Mouse (Mus musculus): ENCODE measurements around the gene D830030K20Rik. TPM values are rescaled to one million over a fixed set of nuclear protein-coding genes. Genes with fewer than 3 reads are reported as not detected.
"Not testable (repeated sequence)": the region's sequence is repeated elsewhere in the genome, so short reads cannot be mapped to it uniquely, and the experiment has no call there.

Gene D830030K20Rik
- 9.5 and 9.7 TPM in 2 replicates for polyA plus RNA-seq (2016; fragmentation: Nextera tagmentation; extraction: Ambion mirVana)

DNA sequence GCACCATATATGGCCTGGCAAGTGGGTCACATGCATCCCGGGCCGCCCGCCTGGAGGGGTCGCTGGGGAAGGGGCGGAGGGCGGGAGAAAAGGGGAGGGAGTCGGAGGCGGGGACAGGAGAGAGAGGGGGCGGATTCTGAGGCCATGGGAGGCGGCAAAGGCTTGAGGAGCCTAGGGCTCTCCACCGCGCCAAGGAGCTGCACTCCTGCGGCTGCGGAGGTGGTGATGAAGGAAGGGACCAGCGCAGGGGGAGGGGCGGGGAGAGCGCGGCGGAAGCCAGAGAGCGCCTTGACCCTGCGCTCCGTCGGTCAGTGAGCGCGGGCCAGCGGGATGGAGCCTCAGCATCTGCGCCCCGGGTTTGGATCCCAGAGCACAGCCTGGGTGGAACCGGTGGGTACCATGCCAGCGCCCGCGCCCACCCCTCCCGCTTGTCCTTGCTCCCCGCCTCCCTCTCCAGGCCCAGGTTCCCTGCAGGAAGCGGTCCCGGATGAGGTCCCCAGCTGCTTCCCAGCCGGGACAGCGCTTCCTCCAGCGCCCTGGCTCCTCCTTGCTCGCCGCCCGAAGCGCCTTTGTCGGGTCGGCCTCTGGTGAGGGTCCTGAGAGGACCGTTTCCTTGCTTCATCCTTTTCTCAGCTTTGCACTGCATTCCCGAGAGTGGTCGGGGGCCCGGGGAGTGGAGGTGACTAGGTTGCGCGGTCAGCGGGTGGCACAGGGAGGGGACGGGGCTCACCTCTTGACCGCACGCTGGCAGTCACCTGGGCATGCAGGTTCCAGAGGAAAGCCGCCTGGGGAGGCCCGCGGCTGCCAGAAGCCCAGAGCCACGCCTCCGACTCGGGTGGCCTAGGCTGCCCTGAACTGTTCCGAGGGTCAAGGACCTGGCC is at the start of gene D830030K20Rik:
TSS of gene D830030K20Rik (plus strand) at position 217 of the 881 bp plus-strand sequence.
- not testable (repeated sequence) for H3K4me1 ChIP-seq (replicated peaks); H3K27me3 ChIP-seq (ENCODE audit: insufficient read depth, poor library complexity, severe bottlenecking); H3K9me3 ChIP-seq; H3K36me3 ChIP-seq
- Histone ChIP-seq H3K4me3 (peak within 1 kb of the TSS; percentile 58), H3K27ac (peak within 1 kb of the TSS; percentile 40; the same call in 1 of the 2 replicates)
- DNase-seq (ENCODE audit: low spot score), result peak; percentile 22
- WGBS, result under 1% methylated on average over 29 of the region's 62 CpGs

DNA sequence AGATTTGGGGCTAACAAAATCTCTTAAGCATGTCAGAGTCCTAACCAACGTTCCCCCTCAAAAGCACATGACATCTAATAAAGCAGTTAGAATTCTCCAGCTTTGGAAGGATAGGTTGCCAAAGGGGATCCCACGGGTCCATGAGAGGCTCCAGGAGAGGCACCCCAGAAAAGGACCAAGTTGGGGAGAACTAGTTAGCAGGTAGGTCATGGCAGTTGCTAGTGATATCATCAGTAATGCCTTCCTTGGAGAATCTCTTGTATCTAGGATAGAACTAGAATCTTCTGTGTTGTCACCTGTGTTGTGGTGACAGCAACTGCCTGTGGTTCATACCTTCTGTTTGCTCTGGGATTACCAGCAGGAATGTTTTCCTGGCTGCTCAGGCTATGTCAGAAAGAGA is 20.3 kb upstream of the D830030K20Rik start, which contains the start of gene Gm5795:
TSS of gene Gm5795 (plus strand) at position 301 of the 400 bp plus-strand sequence.
- no CpG with 5 or more reads among the region's 2 CpGs for WGBS
- not testable (repeated sequence) for H3K9me3 ChIP-seq; H3K27me3 ChIP-seq (ENCODE audit: insufficient read depth, poor library complexity, severe bottlenecking); H3K36me3 ChIP-seq; DNase-seq (ENCODE audit: low spot score); H3K4me3 ChIP-seq; H3K27ac ChIP-seq; H3K4me1 ChIP-seq (replicated peaks)

DNA sequence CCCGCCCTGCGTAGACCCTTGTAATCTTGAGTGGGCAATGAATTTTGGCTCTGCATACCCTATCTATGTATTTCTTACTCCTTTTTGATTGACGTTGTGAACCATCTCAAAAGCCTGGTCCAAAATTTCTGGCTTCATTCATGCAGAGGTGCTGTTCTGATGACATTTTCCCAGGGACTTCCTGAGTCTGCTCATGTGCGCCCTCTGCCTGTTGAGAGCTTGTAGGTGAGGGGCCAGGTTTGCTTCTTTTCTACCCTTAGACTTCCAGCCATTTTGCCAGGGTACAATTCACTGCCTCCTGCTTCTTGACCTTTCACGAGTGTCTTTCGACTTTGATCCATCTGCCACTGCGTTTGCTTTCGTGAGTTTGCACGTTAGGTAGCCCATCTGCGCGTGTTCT is 1.1 kb downstream of the D830030K20Rik start:
- H3K4me1 ChIP-seq (replicated peaks); H3K36me3 ChIP-seq; H3K27ac ChIP-seq; H3K9me3 ChIP-seq; H3K4me3 ChIP-seq; H3K27me3 ChIP-seq (ENCODE audit: insufficient read depth, poor library complexity, severe bottlenecking): not testable (repeated sequence)
- peak; percentile 29 for DNase-seq (ENCODE audit: low spot score)
- 10% methylated on average over 9 of the region's 11 CpGs for WGBS

DNA sequence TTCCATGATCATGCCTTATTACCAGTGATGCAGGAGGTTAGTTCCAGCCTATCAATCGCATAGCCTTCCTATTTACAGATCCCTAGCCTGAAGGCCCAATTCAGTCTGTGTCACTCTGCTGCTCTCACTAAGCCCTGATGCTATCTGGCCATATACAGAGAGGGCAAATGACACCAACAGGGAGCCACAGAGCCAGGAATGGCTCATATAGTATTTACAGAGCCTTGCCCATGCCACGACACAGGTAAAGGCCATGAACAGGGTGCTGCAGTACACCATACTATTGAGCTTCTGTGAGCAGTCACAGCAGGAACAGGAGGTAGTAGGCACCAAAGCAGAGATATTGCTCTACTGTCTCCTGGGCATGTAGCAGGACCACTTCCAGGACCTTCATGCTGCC is 54.2 kb downstream of the D830030K20Rik start:
- not testable (repeated sequence) for H3K4me1 ChIP-seq (replicated peaks); H3K9me3 ChIP-seq; H3K36me3 ChIP-seq; H3K27me3 ChIP-seq (ENCODE audit: insufficient read depth, poor library complexity, severe bottlenecking); H3K4me3 ChIP-seq; DNase-seq (ENCODE audit: low spot score); H3K27ac ChIP-seq
- 94% methylated on average over 2 of the region's 2 CpGs for WGBS

Other genes with a start within 250 kb of the D830030K20Rik start
- gene Gm2888, start 178.5 kb upstream of the D830030K20Rik start, polyA plus RNA-seq (2016; fragmentation: Nextera tagmentation; extraction: Ambion mirVana), result not detected in 2 replicates
- gene Gm2897, start 159.2 kb upstream of the D830030K20Rik start, polyA plus RNA-seq (2016; fragmentation: Nextera tagmentation; extraction: Ambion mirVana), result 2.3 and 4.3 TPM in 2 replicates
- gene Gm10340, start 74.5 kb upstream of the D830030K20Rik start, polyA plus RNA-seq (2016; fragmentation: Nextera tagmentation; extraction: Ambion mirVana), result not detected in 2 replicates
- not detected in 2 replicates for gene Gm5795, start 20.2 kb upstream of the D830030K20Rik start, polyA plus RNA-seq (2016; fragmentation: Nextera tagmentation; extraction: Ambion mirVana)
- not detected in 2 replicates for gene Gm2956, start 124.1 kb downstream of the D830030K20Rik start, polyA plus RNA-seq (2016; fragmentation: Nextera tagmentation; extraction: Ambion mirVana)
- not detected in 2 replicates for gene Gm10413, start 186.6 kb downstream of the D830030K20Rik start, polyA plus RNA-seq (2016; fragmentation: Nextera tagmentation; extraction: Ambion mirVana)
- 1.0 and 1.6 TPM in 2 replicates for gene Gm10409, start 204.1 kb downstream of the D830030K20Rik start, polyA plus RNA-seq (2016; fragmentation: Nextera tagmentation; extraction: Ambion mirVana)
- gene Gm3005, start 219.6 kb downstream of the D830030K20Rik start, polyA plus RNA-seq (2016; fragmentation: Nextera tagmentation; extraction: Ambion mirVana), result 1.1 and 1.2 TPM in 2 replicates
- not detected in 2 replicates for gene Gm10408, start 240.9 kb downstream of the D830030K20Rik start, polyA plus RNA-seq (2016; fragmentation: Nextera tagmentation; extraction: Ambion mirVana)

Data from hindbrain, embryonic 10.5 days (tissue).